Mouse (Mus musculus): ENCODE data around the gene Mapk10. TPM values are rescaled to one million over a fixed set of nuclear protein-coding genes. Genes with fewer than 3 reads are reported as not detected.

The Mapk10 gene
- total and polyA plus RNA-seq, 3 experiments, result 0.27 TPM; not detected in 2

DNA sequence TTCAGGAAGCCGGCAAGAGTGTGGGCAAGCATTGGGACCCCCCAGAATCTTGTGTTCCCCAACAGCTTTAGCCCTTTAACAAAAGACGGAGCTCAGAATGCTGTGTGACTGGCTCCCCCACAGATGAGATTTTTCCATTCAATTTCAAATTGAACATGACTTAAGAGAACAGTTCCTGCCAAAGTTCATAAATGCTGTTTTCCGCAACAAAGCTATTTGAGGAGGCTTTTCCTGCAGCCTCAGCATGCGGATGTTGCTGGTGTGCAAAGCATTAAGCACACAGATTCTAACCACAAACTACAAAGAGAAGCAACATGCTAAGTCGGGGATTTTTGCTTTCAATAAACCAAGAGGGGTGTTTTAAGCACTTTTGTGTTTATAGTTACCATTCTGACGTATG lies 281.0 kb downstream of the Mapk10 start:
- Histone ChIP-seq H3K9me3 (replicated peaks) (peaks cover 32% of the 10 kb centered on the region), H3K36me3 (replicated peaks) (no peaks in the 10 kb centered on the region), H3K27me3 (ENCODE audit: insufficient read depth, low read length) (no peaks in the 10 kb centered on the region), H3K4me3 (ENCODE audit: low read depth, low read length) (no peak overlapping the region), H3K4me1 (ENCODE audit: insufficient read depth, low read depth, low read length) (no peaks in the 10 kb centered on the region)
- DNase-seq (ENCODE audit: low spot score) (no peak), ATAC-seq (ENCODE audit: extremely low read depth, insufficient number of reproducible peaks, low FRiP score, poor library complexity, severe bottlenecking) (no peak)
- TF ChIP-seq GATA2 (IDR thresholded peaks at IDR 0.05; ENCODE audit: borderline replicate concordance, low read depth, low read length) (no peak), POLR2AphosphoS5 (IDR thresholded peaks at IDR 0.05; ENCODE audit: insufficient replicate concordance, low read depth, low read length) (no peak), TAL1 (conservative IDR thresholded peaks at IDR 0.05; ENCODE audit: low read depth, low read length) (no peak), CTCF (IDR thresholded peaks at IDR 0.05; ENCODE audit: low read depth, low read length) (no peak), GATA1 (IDR thresholded peaks at IDR 0.05; ENCODE audit: borderline replicate concordance, low read length) (no peak)

DNA sequence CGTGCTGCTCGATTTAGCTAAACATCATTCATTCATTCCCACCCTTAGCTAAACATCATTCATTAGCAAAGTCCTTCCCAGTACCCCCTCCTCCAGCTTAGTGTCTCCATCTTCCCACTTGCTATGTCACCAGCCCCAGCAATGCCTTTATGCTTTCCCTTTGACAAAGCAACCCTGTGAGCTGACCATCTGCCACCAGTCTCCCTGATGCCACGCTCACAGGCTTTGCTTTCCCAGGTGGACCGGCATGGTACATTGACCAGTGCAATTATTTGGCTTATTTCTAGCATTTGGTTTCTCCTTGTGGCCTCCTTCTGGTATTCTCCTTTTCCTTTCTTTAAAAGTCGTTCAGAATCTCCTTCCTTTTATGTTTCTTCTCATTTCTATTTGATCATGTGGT lies 284.3 kb downstream of the Mapk10 start:
- ATAC-seq (ENCODE audit: extremely low read depth, insufficient number of reproducible peaks, low FRiP score, poor library complexity, severe bottlenecking) (no peak), DNase-seq (ENCODE audit: low spot score) (no peak)
- Histone ChIP-seq H3K36me3 (replicated peaks) (no peaks in the 10 kb centered on the region), H3K9me3 (replicated peaks) (peaks cover 48% of the 10 kb centered on the region), H3K4me3 (ENCODE audit: low read depth, low read length) (no peak overlapping the region), H3K27me3 (ENCODE audit: insufficient read depth, low read length) (no peaks in the 10 kb centered on the region), H3K4me1 (ENCODE audit: insufficient read depth, low read depth, low read length) (no peaks in the 10 kb centered on the region)
- TF ChIP-seq GATA1 (IDR thresholded peaks at IDR 0.05; ENCODE audit: borderline replicate concordance, low read length), result no peak
- TF ChIP-seq TAL1 (conservative IDR thresholded peaks at IDR 0.05; ENCODE audit: low read depth, low read length), result no peak
- TF ChIP-seq GATA2 (IDR thresholded peaks at IDR 0.05; ENCODE audit: borderline replicate concordance, low read depth, low read length), result no peak
- TF ChIP-seq CTCF (IDR thresholded peaks at IDR 0.05; ENCODE audit: low read depth, low read length), result no peak
- TF ChIP-seq POLR2AphosphoS5 (IDR thresholded peaks at IDR 0.05; ENCODE audit: insufficient replicate concordance, low read depth, low read length), result no peak

DNA sequence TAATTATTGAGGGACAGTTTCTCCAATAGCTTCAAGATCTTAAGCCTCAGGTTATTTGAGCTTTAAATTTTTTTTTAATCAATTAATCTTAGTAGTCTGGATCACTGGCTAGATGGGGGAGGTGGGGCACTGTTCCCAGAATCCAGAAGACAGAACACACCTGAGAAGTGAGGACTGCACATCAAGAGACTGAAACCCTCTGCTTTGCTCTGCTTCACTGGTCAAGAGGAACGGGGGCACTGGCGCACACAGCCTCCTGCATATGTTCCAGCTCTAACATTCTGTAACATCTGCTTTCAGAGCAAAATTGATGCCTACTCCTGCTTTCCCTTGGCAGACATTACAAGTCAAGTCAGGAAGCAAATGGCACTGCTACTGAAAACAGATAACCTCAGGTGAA lies 290.9 kb downstream of the Mapk10 start:
- DNase-seq (ENCODE audit: low spot score) (no peak), ATAC-seq (ENCODE audit: extremely low read depth, insufficient number of reproducible peaks, low FRiP score, poor library complexity, severe bottlenecking) (no peak)
- Histone ChIP-seq H3K9me3 (replicated peaks) (peaks cover 51% of the 10 kb centered on the region), H3K4me3 (ENCODE audit: low read depth, low read length) (no peak overlapping the region), H3K4me1 (ENCODE audit: insufficient read depth, low read depth, low read length) (no peaks in the 10 kb centered on the region), H3K36me3 (replicated peaks) (no peaks in the 10 kb centered on the region), H3K27me3 (ENCODE audit: insufficient read depth, low read length) (no peaks in the 10 kb centered on the region)
- TF ChIP-seq POLR2AphosphoS5 (IDR thresholded peaks at IDR 0.05; ENCODE audit: insufficient replicate concordance, low read depth, low read length) (no peak), GATA2 (IDR thresholded peaks at IDR 0.05; ENCODE audit: borderline replicate concordance, low read depth, low read length) (no peak), CTCF (IDR thresholded peaks at IDR 0.05; ENCODE audit: low read depth, low read length) (no peak), GATA1 (IDR thresholded peaks at IDR 0.05; ENCODE audit: borderline replicate concordance, low read length) (no peak), TAL1 (conservative IDR thresholded peaks at IDR 0.05; ENCODE audit: low read depth, low read length) (no peak)

DNA sequence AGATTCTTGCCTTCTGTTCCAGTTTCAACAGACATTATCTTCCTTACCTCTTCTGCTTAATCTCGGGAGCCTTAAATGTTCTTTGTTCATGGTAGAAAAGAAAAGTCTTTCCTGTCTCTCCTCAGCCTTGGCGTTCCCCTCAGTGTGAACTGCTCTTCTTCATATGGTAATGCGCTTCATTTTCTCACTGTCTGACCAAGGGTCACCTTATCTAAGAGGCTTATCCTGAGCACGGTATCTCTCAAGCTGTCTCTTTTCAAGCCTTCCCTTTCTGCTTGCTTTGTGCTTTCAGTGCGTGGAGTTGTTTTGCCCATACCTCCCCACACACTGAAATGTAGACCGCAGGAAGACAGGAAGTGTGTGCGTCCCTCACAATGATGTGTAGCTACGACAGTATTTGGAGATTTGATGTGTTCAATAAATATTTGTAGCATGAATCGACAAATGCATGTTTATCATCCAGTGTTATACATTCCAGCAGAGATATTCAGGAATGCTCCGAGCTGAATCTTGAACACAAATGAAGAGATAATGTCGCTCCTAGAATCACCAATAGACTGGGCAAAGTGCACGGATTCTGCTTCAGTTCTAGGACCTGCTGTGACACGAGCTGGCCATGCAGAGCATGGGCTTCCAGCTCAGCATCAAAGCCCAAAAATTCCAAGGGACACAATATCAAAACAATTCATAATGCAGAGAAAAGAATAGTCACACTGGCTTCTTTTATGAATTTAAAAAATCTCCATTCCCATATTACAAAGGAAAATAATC lies 305.5 kb downstream of the Mapk10 start:
- H3K27me3 ChIP-seq (ENCODE audit: insufficient read depth, low read length), result no peaks in the 10 kb centered on the region
- DNase-seq (ENCODE audit: low spot score), result no peak
- no peak overlapping the region for H3K4me3 ChIP-seq (ENCODE audit: low read depth, low read length)
- peaks cover 39% of the 10 kb centered on the region for H3K9me3 ChIP-seq (replicated peaks)
- no peak for ATAC-seq (ENCODE audit: extremely low read depth, insufficient number of reproducible peaks, low FRiP score, poor library complexity, severe bottlenecking)
- no peaks in the 10 kb centered on the region for H3K36me3 ChIP-seq (replicated peaks)
- H3K4me1 ChIP-seq (ENCODE audit: insufficient read depth, low read depth, low read length), result no peaks in the 10 kb centered on the region
- no peak for TF ChIP-seq GATA1 (IDR thresholded peaks at IDR 0.05; ENCODE audit: borderline replicate concordance, low read length)
- no peak for TF ChIP-seq TAL1 (conservative IDR thresholded peaks at IDR 0.05; ENCODE audit: low read depth, low read length)
- TF ChIP-seq CTCF (IDR thresholded peaks at IDR 0.05; ENCODE audit: low read depth, low read length), result no peak
- TF ChIP-seq POLR2AphosphoS5 (IDR thresholded peaks at IDR 0.05; ENCODE audit: insufficient replicate concordance, low read depth, low read length), result no peak
- TF ChIP-seq GATA2 (IDR thresholded peaks at IDR 0.05; ENCODE audit: borderline replicate concordance, low read depth, low read length), result no peak

DNA sequence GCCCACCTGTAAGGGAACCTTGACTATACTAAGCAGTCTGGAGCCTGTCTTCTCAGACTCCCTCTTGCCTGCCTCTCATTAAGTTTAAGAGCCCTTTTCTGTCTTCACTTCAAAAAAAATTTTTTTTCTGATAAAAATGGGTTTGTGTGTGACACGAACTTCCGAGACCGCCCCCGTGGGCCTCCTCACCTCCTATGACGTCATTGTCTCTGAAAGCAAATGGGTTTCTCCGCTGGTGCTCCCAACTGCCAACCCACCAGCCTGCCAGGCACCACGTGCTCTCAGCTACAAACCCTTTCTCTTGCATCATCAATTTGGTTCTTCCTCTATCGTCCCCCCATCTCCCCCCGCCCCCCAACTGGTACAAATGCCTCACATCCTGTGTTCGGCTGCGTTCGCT lies 307.1 kb downstream of the Mapk10 start:
- Histone ChIP-seq H3K4me1 (ENCODE audit: insufficient read depth, low read depth, low read length) (no peaks in the 10 kb centered on the region), H3K9me3 (replicated peaks) (peaks cover 43% of the 10 kb centered on the region), H3K36me3 (replicated peaks) (no peaks in the 10 kb centered on the region), H3K27me3 (ENCODE audit: insufficient read depth, low read length) (no peaks in the 10 kb centered on the region), H3K4me3 (ENCODE audit: low read depth, low read length) (no peak overlapping the region)
- ATAC-seq (ENCODE audit: extremely low read depth, insufficient number of reproducible peaks, low FRiP score, poor library complexity, severe bottlenecking) (no peak), DNase-seq (ENCODE audit: low spot score) (no peak)
- TF ChIP-seq CTCF (IDR thresholded peaks at IDR 0.05; ENCODE audit: low read depth, low read length) (no peak), POLR2AphosphoS5 (IDR thresholded peaks at IDR 0.05; ENCODE audit: insufficient replicate concordance, low read depth, low read length) (no peak), TAL1 (conservative IDR thresholded peaks at IDR 0.05; ENCODE audit: low read depth, low read length) (no peak), GATA2 (IDR thresholded peaks at IDR 0.05; ENCODE audit: borderline replicate concordance, low read depth, low read length) (no peak), GATA1 (IDR thresholded peaks at IDR 0.05; ENCODE audit: borderline replicate concordance, low read length) (no peak)

DNA sequence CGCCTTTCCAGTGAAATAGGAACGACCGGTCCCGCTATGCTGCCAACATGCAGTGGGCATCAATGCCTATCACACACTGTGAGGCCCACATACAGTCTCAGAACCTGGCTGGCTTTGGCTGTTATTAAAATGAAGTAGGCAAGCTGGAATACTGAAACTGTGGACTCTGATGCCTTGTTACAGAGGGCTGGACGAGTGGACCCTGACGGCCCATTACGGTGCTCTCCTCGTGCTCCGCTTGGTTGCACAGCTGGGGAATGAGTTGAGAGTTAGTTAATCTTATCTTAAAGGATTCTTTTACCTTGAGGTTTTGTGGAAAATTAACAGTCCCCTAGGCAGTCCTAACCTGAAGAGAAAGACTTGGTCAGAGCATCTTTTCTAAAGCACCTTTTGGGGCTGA lies 307.6 kb downstream of the Mapk10 start:
- no peak for DNase-seq (ENCODE audit: low spot score)
- Histone ChIP-seq H3K9me3 (replicated peaks) (peaks cover 48% of the 10 kb centered on the region), H3K4me1 (ENCODE audit: insufficient read depth, low read depth, low read length) (no peaks in the 10 kb centered on the region), H3K36me3 (replicated peaks) (no peaks in the 10 kb centered on the region), H3K27me3 (ENCODE audit: insufficient read depth, low read length) (no peaks in the 10 kb centered on the region), H3K4me3 (ENCODE audit: low read depth, low read length) (no peak overlapping the region)
- no peak for ATAC-seq (ENCODE audit: extremely low read depth, insufficient number of reproducible peaks, low FRiP score, poor library complexity, severe bottlenecking)
- TF ChIP-seq CTCF (IDR thresholded peaks at IDR 0.05; ENCODE audit: low read depth, low read length) (no peak), GATA2 (IDR thresholded peaks at IDR 0.05; ENCODE audit: borderline replicate concordance, low read depth, low read length) (no peak), POLR2AphosphoS5 (IDR thresholded peaks at IDR 0.05; ENCODE audit: insufficient replicate concordance, low read depth, low read length) (no peak), GATA1 (IDR thresholded peaks at IDR 0.05; ENCODE audit: borderline replicate concordance, low read length) (no peak), TAL1 (conservative IDR thresholded peaks at IDR 0.05; ENCODE audit: low read depth, low read length) (no peak)

Measured in G1E (cell line).